Mouse (Mus musculus) C2C12 (cell line): ENCODE measurements at regions not wholly inside any gene's neighbourhood (a gene's known extent, or its start where the extent isn't known, plus 50 kb on each side); places are given as distances from the start of the nearest gene placed in this dataset.

Experiments
- CEBPB ChIP-seq: IDR thresholded peaks from one replicate; pipeline ENCODE4 v1.6.1; 2011; ENCODE audit warnings: low read depth, mild to moderate bottlenecking, control low read depth, moderate library complexity
- CTCF ChIP-seq: IDR thresholded peaks from one replicate; pipeline ENCODE4 v1.5.1; 2011; ENCODE audit not compliant: control insufficient read depth, insufficient read depth, insufficient read length
- MAX ChIP-seq: IDR thresholded peaks from one replicate; pipeline ENCODE4 v1.6.1; 2011; ENCODE audit warnings: mild to moderate bottlenecking, control low read depth
- MYOG ChIP-seq: IDR thresholded peaks from one replicate; pipeline ENCODE4 v1.6.1; 2011; ENCODE audit not compliant: control insufficient read depth, insufficient read length; ENCODE audit errors: extremely low read depth
- USF1 ChIP-seq: IDR thresholded peaks from one replicate; pipeline ENCODE4 v1.6.1; 2011; ENCODE audit warnings: low read depth, mild to moderate bottlenecking, control low read depth, moderate library complexity

DNA sequence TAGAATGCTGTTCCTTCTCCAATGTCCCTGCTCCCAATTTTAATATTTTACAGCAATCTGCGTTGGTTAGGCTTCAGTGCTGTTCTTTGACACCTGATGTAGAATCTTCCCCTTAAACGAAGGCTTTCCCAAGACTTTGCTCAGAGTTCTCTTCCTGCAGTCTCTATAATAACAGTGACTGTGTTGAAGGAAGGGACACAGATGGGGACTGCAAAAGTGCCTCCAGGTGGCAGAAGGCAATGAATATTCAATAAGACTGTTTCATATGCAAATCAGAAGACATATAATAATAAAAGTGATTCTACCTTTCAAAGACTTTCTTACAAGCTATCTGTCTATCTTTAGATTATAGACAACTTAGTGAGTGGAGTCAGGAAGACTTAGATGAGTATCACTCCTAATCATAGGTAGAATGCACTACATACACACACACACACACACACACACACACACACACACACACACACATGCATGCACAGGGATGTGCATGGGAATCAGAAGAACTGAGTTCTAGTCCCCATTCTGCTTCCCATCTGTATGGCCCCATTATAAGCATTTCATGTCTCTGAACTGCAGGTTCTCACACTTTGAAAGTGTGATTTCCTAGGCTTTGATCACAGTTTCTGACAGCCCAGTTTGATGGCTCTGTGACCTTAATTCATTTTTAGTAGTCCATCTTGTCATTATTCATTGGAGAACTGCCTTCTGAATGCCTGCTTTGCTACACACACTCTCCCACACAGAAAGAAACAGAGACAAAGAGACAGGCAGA, 445.1 kb upstream of the Tenm4 start:
- TF ChIP-seq CTCF, result no peak
- TF ChIP-seq CEBPB, result no peak
- no peak for TF ChIP-seq USF1
- no peak for TF ChIP-seq MAX
- no peak for TF ChIP-seq MYOG
